ENCODE assay signal across 29 mouse cellular contexts in genomic region chr5:76244430-76244829, GRCm38 (mm10).
"Had no signal": no experiment of that assay in that cellular context is flagged by ENCODE, and none has a peak within 500 bp of the region (broad histone marks: within the 10 kb centered on the region; RNA-seq: fewer than 3 reads in every experiment).

No protein-coding gene starts in this region.

- H3K9me3 ChIP-seq: heart, embryonic 10.5 days; heart, embryonic 12.5 days; heart, embryonic 13.5 days; heart, embryonic 15.5 days; hindbrain, embryonic 10.5 days; hindbrain, embryonic 12.5 days; hindbrain, embryonic 13.5 days; hindbrain, embryonic 15.5 days; intestine, embryonic 15.5 days; kidney, embryonic 15.5 days had no signal

- H3K27me3 ChIP-seq: heart, embryonic 12.5 days; heart, embryonic 13.5 days; heart, embryonic 15.5 days; hindbrain, embryonic 12.5 days; hindbrain, embryonic 13.5 days; hindbrain, embryonic 15.5 days; intestine, embryonic 15.5 days; kidney, embryonic 15.5 days had no signal

- H3K27ac ChIP-seq: heart, embryonic 10.5 days; heart, embryonic 13.5 days; heart, embryonic 15.5 days; hindbrain, embryonic 10.5 days; hindbrain, embryonic 12.5 days; hindbrain, embryonic 13.5 days; hindbrain, embryonic 14.5 days; hindbrain, embryonic 15.5 days; hindbrain, postnatal 0 days; intestine, embryonic 15.5 days; kidney, embryonic 15.5 days; kidney, postnatal 0 days; left cerebral cortex, adult 2 months had no signal

- H3K4me3 ChIP-seq: heart, embryonic 10.5 days; heart, embryonic 12.5 days; heart, embryonic 13.5 days; heart, embryonic 15.5 days; hindbrain, embryonic 10.5 days; hindbrain, embryonic 12.5 days; hindbrain, embryonic 13.5 days; hindbrain, embryonic 15.5 days; intestine, embryonic 15.5 days; kidney, embryonic 15.5 days; left cerebral cortex, adult 2 months had no signal

- H3K4me1 ChIP-seq: heart, embryonic 10.5 days; heart, embryonic 12.5 days; heart, embryonic 13.5 days; heart, embryonic 15.5 days; hindbrain, embryonic 10.5 days; hindbrain, embryonic 12.5 days; hindbrain, embryonic 13.5 days; hindbrain, embryonic 15.5 days; intestine, embryonic 15.5 days; kidney, embryonic 15.5 days had no signal

- H3K9ac ChIP-seq: heart, embryonic 12.5 days; heart, embryonic 13.5 days; heart, embryonic 15.5 days; hindbrain, embryonic 12.5 days; hindbrain, embryonic 13.5 days; hindbrain, embryonic 14.5 days; hindbrain, embryonic 15.5 days; intestine, embryonic 15.5 days; kidney, embryonic 15.5 days had no signal

- DNase-seq: heart, postnatal 14 days; heart, postnatal 36 days; heart, postnatal 4 days; kidney, adult 11 months; kidney, adult 18-20 months; kidney, adult 2 months; kidney, adult 8-10 months; kidney, adult 9 months; kidney, postnatal 10 days; kidney, postnatal 14 days; kidney, postnatal 25 days; kidney, postnatal 36 days; kidney, postnatal 4 days; layer of hippocampus, postnatal 36 days had no signal

- H3K4me2 ChIP-seq: heart, embryonic 11.5 days; heart, embryonic 12.5 days; heart, embryonic 13.5 days; heart, embryonic 15.5 days; hindbrain, embryonic 12.5 days; hindbrain, embryonic 13.5 days; hindbrain, embryonic 14.5 days; hindbrain, embryonic 15.5 days; intestine, embryonic 15.5 days; kidney, embryonic 15.5 days had no signal
